Mouse (Mus musculus) heart, adult 18-20 months (tissue): ENCODE data around the gene Pilrb1. TPM values are rescaled to one million over a fixed set of nuclear protein-coding genes. Genes with fewer than 3 reads are reported as not detected.
"Not testable (repeated sequence)": the region's sequence is repeated elsewhere in the genome, so short reads cannot be mapped to it uniquely, and the experiment has no call there.

ENCODE experiments used
- DNase-seq, 2 experiments: peaks; one replicate each; pipeline ENCODE4 v3.0.0; 2021 to 2022; ENCODE audit warnings: mixed read lengths in 1 of 2
- long read RNA-seq, 2 experiments: library from polyadenylated mRNA; stranded (forward); transcript quantifications; one replicate each; pipeline ENCODE4 v2.0.0; 2021
- total RNA-seq, 2 experiments: library from RNA; stranded (reverse); gene quantifications; 2 replicates each; pipeline ENCODE4 v1.2.3; 2021

Gene Pilrb1
- total RNA-seq = 1 to 10 TPM; 1.3 to 2.3 TPM
- long read RNA-seq, experiment 1, partial matches to known transcripts = 0 of 3 reads
- long read RNA-seq, experiment 1, other reads (novel, unspliced or antisense) = 2 of 3 reads
- long read RNA-seq, experiment 2 = 0 reads

DNA sequence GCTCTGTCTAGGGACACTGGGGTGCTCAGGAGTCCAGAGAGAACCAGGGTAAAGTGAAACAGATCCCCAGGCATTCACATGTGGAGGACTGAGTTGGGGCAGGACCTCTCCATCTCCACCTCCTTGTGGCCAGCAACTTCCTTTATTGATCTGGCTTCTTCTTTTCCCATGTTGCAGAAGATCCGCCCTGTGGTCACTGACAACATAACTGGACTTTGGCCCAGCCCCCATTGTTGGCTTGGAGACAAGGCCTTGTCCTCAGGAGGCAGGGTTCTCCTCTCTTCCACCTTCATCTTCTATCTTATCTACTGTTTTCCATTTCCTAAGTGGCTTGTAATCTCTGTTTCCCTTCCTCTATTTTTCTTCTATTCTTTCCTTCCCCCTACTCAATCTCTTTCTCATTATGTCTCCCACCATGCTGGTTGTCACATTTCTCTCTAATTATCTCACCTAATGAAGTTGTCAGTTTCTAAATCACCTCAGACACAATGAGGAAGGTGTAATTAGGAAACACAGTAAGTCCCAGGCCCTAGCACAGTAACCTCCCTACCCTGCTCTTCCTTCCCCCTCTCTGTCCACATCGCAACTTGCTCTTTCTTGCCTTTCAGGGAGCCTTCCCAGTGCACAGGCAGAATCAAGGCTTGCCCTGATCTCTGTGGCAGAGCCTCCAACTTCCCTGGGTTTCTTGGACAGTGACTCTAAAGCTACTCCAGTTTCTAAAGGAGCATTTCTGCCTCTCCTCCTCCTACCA lies at the start of gene Pilrb1:
TSS of gene Pilrb1 (minus strand) at position 147 of the 751 bp plus-strand sequence.
- DNase-seq = peak; percentile 35 to 53

DNA sequence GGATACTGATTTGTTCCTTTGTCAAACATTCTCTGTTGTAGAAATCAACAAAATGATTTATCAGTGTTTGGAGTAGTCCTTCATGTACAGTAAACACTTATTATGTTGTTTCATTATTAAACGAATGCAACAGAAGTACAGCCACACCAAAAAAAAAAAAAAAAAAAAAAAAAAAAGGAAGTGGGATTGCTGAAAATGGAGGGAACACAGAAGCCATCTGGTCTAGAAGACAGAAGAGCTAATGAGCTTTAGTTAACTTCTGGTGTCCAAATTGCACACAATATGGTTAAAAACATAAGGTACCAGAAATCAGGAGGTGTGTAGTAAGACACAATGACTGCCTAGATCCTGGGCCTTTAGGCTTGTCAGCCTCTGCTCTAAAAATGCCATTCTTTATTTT lies 39.9 kb upstream of the Pilrb1 start:
- no peak for DNase-seq

DNA sequence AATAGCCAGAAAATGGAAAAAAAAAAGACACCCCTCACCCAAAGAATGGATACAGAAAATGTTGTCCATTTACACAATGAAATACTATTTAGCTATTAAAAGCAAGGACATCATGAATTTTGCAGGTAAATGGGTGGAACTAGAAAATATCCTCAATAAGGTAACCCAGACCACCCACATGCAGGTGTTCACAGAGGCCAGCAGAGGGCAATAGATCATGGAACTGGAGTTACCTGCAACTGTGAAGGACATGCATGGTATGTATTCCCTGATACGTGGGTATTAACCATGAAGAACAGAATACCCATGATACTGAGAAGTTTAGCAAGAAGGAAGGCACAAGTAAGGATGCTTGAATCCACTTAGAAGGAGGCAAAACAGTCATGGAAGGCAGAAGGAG lies 35.0 kb upstream of the Pilrb1 start:
- DNase-seq = no peak

DNA sequence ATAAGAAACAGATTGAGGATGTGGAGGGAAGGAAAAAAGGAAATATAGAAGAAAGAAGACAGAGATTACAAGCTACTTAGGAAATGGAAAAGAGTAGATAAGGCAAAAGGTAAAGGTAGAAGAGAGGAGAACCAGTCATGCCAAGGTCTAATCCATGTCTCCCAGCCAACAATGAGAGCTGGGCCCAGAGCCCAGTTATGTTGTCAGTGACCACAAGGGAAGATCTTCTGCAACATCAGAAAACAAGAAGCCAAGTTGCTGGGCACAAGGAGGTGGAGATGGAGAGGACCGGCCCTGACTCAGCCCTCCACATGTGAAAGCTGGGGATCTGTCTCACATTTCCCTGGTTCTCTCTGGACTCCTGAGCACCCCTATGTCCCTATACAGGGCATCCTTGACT lies 29.8 kb upstream of the Pilrb1 start:
- DNase-seq = no peak

DNA sequence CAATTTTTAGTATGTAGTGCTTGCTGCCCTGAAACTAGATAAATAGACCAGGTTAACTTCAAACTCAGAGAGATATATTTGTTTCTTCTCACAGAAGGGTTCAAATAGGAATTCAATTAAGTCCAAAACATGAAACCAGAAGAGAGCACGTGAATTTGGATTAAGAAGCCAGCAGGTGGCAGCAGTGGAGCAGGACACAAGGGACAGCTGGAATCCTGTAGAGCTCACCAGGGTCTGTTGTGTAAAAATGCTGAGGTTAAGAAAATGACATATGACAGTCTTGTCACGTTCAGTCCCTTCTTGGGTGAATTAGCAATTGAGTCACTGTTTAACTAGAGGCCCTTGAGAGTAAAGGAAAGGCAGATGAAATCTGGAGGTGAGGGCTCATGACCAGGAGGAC lies 28.0 kb upstream of the Pilrb1 start:
- DNase-seq = peak; percentile 42 to 55

DNA sequence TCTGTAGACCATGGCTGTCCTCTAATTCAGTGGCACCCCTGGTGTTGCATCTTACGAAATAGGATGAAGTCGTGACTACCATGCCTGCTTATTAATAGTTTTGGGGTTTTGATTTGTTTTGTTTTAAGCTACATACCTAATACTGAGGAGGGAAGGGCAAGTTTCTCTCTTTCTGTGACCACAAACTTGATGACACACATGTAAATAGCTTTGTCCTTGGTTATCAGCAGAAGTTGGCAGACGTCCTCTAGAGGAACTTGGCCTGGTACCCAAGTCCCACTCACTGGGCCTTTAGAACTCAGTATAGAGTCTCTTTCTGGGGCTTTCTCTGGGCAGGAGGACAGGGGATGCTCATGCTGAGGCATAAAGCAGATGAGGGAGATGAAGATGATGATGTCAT lies 25.4 kb upstream of the Pilrb1 start:
- no peak for DNase-seq

DNA sequence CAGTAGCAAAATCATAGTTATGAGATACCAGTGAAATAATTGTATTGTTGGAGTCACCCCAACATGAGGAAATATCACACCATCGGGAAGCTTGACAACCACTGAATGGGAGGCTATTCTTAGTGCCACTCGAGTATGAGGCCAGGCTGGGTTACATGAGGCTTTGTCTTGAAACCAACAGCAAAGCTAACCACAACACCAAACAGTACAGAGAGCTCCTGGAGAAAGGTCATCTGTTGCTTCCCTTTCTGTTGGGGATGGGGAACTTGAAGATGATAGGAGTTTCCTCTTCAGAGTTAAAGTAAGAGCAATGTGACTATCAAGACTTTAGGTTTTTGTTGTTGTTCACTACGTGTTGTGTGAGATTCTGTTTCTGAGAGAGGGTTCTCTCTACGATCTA lies 25.0 kb upstream of the Pilrb1 start:
- DNase-seq = no peak

DNA sequence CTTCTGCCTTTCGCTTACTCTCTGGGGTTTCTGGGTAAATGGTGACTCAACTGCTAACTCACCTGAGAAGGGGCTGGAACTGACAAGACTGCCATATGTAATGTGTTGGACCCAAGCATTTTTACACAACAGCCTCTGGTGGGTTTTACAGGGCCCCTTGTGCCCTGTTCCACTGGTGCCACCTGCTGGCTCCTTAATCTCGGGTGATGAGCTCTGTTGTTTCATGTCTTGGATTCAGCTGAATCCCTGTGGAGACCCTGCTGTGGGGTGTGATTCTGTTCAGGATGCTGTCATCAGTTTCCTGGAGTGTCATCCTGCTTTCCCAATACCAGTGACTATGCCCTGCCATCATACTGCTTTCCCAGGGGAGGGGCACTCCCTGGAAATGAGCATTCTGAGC lies 20.0 kb upstream of the Pilrb1 start:
- DNase-seq = peak; percentile 22 to 46

DNA sequence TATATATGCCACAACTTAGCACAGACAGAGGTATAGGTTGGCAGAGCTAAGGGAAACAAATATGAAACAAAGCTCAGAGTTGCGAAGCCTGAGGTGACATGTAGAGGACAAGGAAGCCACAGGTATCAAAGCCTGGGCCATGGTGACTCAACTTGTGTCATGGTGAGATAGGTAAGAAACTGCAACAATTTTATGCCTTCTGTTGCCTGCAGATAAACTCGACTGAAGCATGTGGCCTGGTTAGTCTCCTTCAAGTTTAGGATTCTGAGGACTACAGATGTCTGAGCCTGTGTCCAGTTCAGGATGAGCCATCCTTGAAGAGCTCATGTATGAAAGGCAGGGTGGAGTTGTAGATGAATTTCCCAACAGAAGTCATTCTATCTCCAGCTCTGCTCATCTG lies 17.1 kb upstream of the Pilrb1 start:
- DNase-seq = no peak

DNA sequence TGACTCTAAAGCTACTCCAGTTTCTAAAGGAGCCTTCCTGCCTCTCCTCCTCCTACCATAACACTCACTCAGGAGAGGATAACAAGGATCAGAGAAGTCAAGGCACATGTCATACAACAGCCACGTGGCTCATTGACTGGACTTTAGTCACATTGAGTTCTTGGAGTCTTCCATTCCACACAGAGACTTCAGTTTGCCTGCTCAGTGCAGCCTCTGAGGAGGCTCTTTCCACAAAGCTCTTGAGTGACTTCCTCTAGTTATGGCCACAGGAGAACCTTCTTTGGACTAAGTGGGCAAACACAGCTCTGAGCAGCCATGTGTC lies 14.4 kb upstream of the Pilrb1 start:
- not testable (repeated sequence) for DNase-seq

DNA sequence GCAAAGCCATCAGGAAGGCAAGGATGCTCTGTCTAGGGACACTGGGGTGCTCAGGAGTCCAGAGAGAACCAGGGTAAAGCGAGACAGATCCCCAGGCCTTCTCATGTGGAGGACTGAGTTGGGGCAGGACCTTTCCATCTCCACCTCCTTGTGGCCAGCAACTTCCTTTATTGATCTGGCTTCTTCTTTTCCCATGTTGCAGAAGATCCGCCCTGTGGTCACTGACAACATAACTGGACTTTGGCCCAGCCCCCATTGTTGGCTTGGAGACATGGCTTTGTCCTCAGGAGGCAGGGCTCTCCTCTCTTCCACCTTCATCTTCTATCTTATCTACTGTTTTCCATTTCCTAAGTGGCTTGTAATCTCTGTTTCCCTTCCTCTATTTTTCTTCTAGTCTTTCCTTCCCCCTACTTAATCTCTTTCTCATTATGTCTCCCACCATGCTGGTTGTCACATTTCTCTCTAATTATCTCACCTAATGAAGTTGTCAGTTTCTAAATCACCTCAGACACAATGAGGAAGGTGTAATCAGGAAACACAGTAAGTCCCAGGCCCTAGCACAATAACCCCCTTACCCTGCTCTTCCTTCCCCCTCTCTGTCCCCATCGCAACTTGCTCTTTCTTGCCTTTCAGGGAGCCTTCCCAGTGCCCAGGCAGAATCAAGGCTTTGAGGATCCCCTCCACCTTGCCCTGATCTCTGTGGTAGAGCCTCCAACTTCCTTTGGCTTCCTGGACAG lies 13.9 kb upstream of the Pilrb1 start, which contains the start of gene Pilrb2:
TSS of gene Pilrb2 (minus strand) at position 172 of the 737 bp plus-strand sequence.
- DNase-seq = not testable (repeated sequence)

DNA sequence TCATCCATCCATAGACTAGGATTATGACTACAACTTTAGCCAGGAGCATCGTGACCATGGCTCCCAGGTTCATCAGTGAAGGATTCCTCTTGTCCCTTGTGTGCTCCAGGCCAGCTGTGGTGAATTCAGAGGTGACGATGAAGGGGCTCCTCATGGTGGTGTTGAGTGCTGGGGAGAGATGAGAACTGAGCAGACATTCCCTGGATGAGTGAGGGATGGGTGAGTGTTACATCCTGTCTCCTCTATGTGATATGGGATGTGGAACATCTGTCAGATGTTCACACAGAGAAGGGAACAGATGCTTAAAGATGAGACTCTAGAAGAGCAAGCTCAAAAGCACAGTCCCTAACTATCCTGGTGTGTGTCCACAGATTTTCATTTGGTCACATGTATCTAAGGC lies 10.7 kb upstream of the Pilrb1 start:
- not testable (repeated sequence) for DNase-seq

DNA sequence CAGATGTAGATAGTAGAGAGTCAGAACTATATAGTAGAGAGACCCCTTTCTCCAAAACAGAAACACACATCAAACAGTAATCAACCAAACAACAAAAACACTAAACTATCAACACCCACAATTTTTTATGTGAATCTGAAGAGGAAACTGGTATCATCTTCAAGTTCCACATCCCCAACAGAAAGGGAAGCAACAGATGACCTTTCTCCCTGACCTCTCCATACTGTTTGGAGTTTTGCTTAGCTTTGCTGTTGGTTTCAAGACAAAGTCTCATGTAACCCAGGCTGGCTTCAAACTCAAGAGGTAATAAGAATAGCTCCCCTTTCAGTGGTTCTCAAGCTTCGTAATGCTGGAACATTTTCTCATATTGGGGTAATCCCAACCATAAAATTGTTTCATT lies 6.1 kb upstream of the Pilrb1 start:
- DNase-seq = not testable (repeated sequence)

DNA sequence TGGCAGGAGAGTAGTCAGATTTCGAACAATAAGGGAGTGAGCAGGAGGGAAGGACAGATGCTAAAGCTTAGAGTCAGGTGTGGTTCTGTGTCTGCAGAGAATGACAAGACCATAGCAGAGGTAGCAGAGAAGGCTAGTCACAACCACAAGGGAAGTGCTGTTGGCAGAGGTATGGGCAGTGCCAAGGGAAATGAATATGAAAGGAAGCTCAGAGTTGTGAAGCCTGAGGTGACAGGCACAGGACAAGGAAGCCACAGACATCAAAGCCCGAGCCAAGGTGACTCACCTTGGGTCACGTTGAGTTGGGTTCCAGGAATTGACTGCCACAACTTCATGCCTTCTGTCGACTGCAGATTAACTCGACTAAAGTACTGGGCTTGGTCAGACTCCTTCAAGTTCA lies 1.0 kb downstream of the Pilrb1 start:
- not testable (repeated sequence) for DNase-seq

DNA sequence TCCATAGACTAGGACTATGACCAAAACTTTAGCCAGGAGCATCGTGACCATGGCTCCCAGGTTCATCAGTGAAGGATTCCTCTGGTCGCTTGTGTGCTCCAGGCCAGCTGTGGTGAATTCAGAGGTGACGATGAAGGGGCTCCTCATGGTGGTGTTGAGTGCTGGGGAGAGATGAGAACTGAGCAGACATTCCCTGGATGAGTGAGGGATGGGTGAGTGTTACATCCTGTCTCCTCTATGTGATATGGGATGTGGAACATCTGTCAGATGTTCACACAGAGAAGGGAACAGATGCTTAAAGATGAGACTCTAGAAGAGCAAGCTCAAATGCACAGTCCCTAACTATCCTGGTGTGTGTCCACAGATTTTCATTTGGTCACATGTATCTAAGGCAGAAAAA lies 3.0 kb downstream of the Pilrb1 start:
- DNase-seq = not testable (repeated sequence)

DNA sequence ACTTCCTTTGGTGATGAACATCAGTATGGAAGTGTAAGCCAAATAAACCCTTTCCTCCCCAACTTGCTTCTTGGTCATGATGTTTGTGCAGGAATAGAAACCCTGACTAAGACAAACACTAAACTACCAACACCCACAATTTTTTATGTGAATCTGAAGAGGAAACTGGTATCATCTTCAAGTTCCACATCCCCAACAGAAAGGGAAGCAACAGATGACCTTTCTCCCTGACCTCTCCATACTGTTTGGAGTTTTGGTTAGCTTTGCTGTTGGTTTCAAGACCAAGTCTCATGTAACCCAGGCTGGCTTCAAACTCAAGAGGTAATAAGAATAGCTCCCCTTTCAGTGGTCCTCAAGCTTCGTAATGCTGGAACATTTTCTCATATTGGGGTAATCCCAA lies 7.6 kb downstream of the Pilrb1 start:
- DNase-seq = not testable (repeated sequence)

DNA sequence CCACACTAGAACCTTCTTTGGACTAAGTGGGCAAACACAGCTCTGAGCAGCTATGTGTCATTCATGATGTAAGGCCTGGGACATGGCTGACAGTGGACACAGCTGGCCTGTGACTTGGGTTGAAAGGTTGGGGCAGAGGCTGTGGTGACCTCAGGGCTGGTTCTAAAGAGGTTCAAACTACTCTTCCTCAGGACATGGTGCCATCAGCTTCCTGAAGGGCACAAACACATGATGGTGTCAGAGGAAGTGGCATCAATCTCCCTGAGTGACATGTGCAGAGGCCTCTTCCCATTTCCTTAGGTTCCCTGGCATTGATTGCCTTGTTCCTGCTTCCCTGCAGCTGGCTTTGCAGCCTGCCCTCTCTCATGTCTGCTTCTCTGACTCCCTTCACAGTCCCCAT lies 20.8 kb downstream of the Pilrb1 start:
- DNase-seq = not testable (repeated sequence)

DNA sequence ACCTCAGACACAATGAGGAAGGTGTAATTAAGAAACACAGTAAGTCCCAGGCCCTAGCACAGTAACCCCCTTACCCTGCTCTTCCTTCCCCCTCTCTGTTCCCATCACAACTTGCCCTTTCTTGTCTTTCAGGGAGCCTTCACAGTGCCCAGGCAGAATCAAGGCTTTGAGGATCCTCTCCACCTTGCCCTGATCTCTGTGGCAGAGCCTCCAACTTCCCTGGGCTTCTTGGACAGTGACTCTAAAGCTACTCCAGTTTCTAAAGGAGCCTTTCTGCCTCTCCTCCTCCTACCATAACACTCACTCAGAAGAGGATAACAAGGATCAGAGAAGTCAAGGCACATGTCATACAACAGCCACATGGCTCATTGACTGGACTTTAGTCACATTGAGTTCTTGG lies 21.3 kb downstream of the Pilrb1 start:
- no peak for DNase-seq

DNA sequence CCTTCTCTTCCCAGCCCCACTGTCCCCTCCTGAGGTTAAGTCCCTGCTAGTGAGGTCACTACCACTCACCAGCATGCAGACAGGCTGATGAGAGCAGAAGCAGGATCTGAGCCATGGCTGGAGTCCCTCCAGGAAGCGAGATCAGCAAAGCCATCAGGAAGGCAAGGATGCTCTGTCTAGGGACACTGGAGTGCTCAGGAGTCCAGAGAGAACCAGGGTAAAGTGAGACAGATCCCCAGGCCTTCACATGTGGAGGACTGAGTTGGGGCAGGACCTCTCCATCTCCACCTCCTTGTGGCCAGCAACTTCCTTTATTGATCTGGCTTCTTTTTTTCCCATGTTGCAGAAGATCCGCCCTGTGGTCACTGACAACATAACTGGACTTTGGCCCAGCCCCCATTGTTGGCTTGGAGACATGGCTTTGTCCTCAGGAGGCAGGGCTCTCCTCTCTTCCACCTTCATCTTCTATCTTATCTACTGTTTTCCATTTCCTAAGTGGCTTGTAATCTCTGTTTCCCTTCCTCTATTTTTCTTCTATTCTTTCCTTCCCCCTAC lies 21.9 kb downstream of the Pilrb1 start, which contains the start of gene Pilra:
TSS of gene Pilra (minus strand) at position 316 of the 555 bp plus-strand sequence.
- not testable (repeated sequence) for DNase-seq

DNA sequence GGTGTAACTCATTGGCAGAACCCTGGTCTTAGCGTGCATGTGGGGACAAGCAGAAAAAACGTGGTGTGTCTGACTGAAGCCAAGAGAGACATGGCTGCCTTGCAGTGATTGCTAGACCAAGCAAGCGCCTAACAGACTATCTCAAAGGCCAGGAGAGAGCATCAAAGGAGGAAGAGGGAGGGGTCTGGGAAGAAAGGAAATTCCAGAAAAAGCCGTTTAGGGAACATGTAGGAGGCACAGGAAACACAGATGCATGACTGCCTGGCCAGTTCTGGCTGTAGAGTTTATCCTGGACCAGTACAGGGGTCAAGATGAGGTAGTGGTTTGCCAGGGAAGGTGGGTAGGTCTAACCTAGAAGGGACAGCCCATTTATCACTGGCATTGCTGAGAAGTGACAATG lies 24.4 kb downstream of the Pilrb1 start:
- DNase-seq = no peak

DNA sequence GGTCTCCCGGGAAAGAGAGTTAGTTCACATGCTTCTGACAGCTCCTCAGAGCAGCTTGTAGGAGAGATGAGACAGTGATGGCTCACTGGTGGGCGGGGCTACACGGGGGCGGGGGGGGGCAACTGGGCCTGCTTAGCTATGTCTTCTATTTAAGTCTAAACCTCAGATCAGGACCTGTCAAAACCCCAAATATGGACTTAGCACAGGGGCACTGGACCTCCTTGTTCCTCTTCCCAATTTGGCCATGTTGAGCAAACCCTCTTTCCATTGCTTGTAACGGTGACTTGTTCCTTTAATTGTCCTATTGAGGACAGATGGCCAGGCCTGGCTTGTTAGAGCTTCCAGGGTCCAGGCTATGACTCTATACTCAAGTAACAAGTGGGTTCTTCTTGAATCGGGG lies 26.4 kb downstream of the Pilrb1 start:
- no peak for DNase-seq

DNA sequence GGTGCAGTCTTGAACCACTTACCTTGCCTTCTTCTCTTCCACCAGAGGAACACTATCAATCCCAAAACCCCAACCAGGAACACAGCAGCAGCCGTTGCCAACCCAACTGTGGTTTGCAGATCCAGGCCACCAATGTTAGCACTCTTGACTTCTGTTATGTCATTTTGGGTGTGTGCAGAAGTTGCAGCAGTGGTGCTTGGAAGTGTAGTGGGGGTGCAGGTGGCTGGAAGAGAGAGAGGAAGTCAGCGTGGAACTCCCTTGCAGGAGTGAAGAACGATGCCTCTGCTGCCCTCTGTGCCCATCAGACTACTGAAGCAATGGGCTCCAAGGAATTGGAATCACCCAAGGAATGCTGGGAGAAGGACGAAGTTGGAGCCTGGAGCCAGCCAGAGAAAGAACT lies 26.8 kb downstream of the Pilrb1 start:
- DNase-seq = no peak

DNA sequence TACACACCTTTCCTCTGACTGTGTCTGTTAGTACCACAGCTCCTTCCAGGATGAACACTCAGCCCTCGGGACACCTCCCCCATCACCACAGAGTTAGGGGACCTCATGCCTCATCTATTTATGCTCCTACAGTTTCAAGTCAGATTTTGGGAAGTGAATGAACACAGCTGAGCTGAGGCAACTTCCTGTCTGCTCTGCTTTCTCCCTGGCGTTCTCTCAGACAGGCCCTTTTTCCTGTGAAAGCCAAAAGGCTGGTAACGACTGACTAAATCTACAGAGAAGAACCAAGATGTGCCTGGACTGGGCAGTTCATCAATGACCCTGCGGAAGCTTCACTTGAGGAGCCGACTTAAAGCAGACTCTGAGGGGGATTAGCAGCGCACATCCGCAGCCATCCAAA lies 27.7 kb downstream of the Pilrb1 start:
- DNase-seq = peak in 1 of 2 experiments; percentile 54
